Mouse (Mus musculus) cerebral cortex, adult 2 months (tissue): ENCODE results near the gene Trio.

Experiments used
- WGBS: fragments of 180-500 bp; shearing (Covaris S2); methylation state at CpG from one replicate; pipeline ENCODE4 v1.1.7; 2018; 5-methylcytosine and 5-hydroxymethylcytosine counted together

Trio gene

DNA sequence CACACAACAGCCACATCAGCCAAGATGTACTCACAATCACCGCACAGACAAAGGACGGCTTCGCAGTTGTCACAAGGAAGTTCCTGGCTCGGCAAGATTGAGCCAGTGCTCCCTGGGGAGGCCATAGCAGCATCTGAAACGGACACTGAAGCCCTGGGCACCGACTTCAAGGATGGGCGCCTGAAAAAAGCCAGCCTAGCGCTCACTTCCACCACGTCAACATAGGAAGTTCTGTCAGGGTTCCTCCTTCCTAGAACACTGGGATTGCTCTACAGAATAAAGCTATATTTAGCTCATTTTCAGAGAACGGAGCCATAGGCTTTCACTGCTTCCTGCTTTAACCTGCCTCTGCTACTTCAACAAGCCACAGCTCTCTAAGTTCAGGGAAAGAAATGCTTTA lies 149.3 kb downstream of the Trio start:
- WGBS: 46% methylated on average over 10 of the region's 10 CpGs

GRCm38 (mm10) chr15:27875753-27876152 lies 149.9 kb downstream of the Trio start:
- 76% methylated on average over 9 of the region's 9 CpGs for WGBS

GRCm38 (mm10) chr15:27873747-27874320 lies 151.8 kb downstream of the Trio start:
- whole genome bisulfite sequencing: 87% methylated on average over 16 of the region's 16 CpGs

GRCm38 (mm10) chr15:27872286-27872685 lies 153.4 kb downstream of the Trio start:
- 82% methylated on average over 2 of the region's 2 CpGs for WGBS

DNA sequence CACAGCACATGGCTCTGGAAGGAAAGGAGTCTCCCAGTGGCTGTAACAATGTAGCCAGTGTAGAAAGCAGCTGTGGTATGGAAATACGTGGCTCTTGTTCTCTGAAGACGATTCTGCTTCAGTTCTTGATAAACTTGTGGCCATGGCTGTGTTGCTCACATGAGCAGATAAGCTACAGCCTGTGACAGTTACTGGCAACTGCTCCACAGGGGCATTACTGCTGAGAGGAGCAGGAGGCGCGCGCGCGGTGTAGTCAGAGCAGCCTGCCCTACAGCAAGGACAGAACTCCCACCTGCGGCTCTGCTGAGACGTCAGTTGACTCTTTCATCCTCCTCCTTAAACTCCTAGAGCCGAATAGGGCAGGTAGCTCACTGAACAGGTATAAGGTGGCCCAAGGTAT lies 153.9 kb downstream of the Trio start:
- WGBS: 82% methylated on average over 10 of the region's 10 CpGs

- 88% methylated on average over 13 of the region's 13 CpGs for WGBS
These were observed 154.4 kb downstream of the Trio start for GRCm38 (mm10) chr15:27871260-27871659.

- WGBS: 74% methylated on average over 4 of the region's 4 CpGs
These were observed 156.6 kb downstream of the Trio start for GRCm38 (mm10) chr15:27869001-27869400.

- WGBS: 95% methylated on average over 7 of the region's 7 CpGs
These were observed 157.8 kb downstream of the Trio start for GRCm38 (mm10) chr15:27867831-27868230.

- WGBS: 63% methylated on average over 4 of the region's 4 CpGs
These were observed 159.2 kb downstream of the Trio start for GRCm38 (mm10) chr15:27866471-27866870.

GRCm38 (mm10) chr15:27866053-27866452 lies 159.6 kb downstream of the Trio start:
- WGBS: 64% methylated on average over 6 of the region's 6 CpGs

DNA sequence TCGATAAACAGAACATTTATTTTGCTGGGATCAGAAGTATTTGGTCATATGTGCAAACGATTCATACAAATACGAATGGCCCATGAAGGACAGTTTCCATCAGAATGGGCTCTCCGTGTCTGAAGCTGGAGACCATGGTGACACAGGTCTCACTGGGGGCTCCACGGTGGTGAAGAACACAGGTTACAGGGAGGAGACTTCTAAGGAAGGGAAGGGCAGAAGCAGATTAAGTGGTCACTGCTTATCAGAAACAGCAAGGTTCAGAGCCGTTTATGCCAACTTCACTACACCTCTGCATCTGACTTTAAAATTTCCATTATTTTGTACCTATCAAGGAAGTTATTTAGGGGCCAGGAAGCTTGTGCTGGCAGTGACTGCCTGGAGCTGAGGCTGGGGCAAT lies 161.3 kb downstream of the Trio start:
- WGBS: 89% methylated on average over 6 of the region's 6 CpGs

DNA sequence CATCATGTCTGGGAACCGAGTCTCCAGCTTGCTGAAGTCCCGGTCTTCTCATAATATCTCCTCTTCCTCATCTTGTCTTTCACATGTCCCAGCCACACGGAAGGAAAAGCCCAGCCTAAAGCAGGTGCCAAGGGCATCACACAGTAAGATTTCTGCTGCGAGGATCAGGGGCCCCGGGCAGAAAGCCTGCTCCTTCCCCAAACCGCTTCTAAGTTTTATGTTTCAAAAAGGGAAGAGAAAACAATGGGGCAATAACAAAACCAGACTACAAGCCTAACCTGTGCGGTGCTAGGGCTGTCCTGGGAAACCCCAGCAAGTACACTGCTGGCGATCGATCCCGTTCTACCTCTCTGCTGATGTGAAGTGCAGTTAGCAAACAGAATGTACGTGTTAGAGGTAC lies 162.7 kb downstream of the Trio start:
- 83% methylated on average over 11 of the region's 11 CpGs for WGBS

- WGBS: 58% methylated on average over 14 of the region's 14 CpGs
These were observed 165.2 kb downstream of the Trio start for GRCm38 (mm10) chr15:27860439-27860838.

GRCm38 (mm10) chr15:27859590-27859989 lies 166.1 kb downstream of the Trio start:
- 43% methylated on average over 1 of the region's 1 CpGs for WGBS

DNA sequence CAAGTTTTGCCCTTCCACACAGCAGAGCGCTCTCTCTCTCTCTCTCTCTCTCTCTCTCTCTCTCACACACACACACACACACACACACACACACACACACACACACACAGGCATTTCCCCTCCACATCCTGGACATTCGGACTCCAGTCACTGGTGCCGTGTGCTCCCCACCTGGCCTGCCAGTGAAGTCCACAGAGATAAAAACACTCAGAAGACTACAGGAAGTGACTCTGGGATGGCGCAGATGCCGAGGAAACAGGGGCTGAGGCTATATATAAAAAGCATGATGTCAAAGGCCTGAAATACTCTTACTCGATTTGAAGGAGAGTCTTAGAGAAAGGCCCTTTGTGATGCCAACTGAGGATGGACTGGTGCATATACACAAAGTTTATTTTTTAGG lies 166.5 kb downstream of the Trio start:
- WGBS: 33% methylated on average over 6 of the region's 6 CpGs

- 91% methylated on average over 7 of the region's 7 CpGs for WGBS
These were observed 167.3 kb downstream of the Trio start for GRCm38 (mm10) chr15:27858179-27858819.

GRCm38 (mm10) chr15:27857242-27857641 lies 168.4 kb downstream of the Trio start:
- WGBS: 49% methylated on average over 7 of the region's 7 CpGs

GRCm38 (mm10) chr15:27856050-27856787 lies 169.4 kb downstream of the Trio start:
- WGBS: 43% methylated on average over 29 of the region's 29 CpGs

DNA sequence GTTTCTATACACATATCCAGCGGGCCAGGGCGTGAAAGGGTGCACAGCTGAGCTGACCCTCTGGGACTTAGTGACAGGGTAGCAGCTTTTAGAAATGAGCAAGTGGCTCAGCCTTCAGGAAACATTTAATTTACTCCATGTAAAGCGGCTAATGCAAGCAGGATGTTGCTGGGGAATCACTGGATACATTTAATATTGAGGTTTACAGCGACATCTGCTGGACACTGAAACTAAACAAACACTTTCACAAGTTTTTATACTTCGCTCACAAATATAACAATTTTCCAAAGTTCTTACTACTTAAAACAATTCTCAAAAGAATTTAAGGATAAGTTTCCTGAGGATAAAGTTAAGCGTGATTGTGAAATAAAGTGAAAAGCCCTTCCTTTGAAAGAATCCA lies 174.3 kb downstream of the Trio start:
- 68% methylated on average over 6 of the region's 6 CpGs for WGBS

DNA sequence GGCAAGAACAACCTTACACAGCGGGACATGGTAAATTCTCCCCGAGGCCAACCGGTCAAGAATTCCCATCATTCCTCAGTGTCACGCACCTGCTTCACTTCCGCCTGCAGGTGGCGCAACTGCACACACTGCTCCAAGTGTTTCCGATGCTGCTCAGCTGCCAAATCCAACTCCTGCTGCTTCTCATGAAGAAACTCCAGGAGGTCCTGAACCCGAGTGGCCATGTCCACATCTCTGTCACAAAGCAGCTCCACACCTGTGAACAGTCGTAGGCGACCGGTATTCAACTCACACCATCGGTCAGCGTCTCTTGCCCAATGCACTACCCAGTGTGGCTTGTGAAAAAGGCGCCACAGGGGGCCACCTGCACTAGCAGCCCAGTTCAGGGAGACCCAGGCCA lies 174.7 kb downstream of the Trio start:
- 77% methylated on average over 14 of the region's 14 CpGs for WGBS

GRCm38 (mm10) chr15:27849910-27850309 lies 175.7 kb downstream of the Trio start:
- WGBS: 83% methylated on average over 4 of the region's 4 CpGs

- 71% methylated on average over 15 of the region's 15 CpGs for WGBS
These were observed 184.0 kb downstream of the Trio start for GRCm38 (mm10) chr15:27841696-27842095.

DNA sequence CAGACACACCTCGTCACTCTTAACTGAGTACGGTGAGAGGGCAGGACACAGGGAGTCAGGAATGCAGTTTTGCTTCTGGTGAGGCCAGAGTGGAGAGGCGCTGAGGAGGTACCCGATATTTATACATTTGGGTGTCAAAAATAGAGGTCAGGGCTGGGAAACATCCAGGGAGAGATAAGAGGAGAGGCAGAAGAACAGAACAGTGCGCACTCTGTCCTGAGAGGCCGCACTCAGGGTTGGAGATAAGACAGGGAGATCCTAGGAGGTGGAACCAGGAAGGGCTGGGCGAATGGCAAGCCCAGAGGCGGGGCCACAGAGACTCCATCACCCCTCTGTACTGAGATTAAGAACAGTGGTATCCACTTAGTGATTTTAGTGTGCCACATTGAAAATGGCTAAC lies 185.1 kb downstream of the Trio start:
- 92% methylated on average over 8 of the region's 8 CpGs for WGBS
